Mouse (Mus musculus) hindbrain, embryonic 15.5 days (tissue): ENCODE results near the gene Sohlh1. TPM values are rescaled to one million over a fixed set of nuclear protein-coding genes. Genes with fewer than 3 reads are reported as not detected.
"Not testable (repeated sequence)": the region's sequence is repeated elsewhere in the genome, so short reads cannot be mapped to it uniquely, and the experiment has no call there.

Source experiments
- ATAC-seq: fragments of 200-750 bp; cut with Nextera tagmentation; 2 replicates; pipeline ENCODE4 v1.8.0; 2017; ENCODE audit warnings: low read depth, moderate number of reproducible peaks, moderate TSS enrichment; ENCODE audit not compliant: low FRiP score
- H3K27ac ChIP-seq: fragments of 300-500 bp; sonication (generic); replicated peaks from 2 replicates; pipeline ENCODE4 v1.5.1; 2015; ENCODE audit warnings: mild to moderate bottlenecking, inconsistent platforms
- H3K27me3 ChIP-seq: fragments of 300-500 bp; sonication (generic); 2 replicates; pipeline ENCODE4 v1.6.1; 2015; ENCODE audit warnings: control low read depth, inconsistent platforms
- H3K36me3 ChIP-seq: fragments of 300-500 bp; sonication (generic); 2 replicates; pipeline ENCODE4 v1.6.1; 2015; ENCODE audit warnings: control low read depth, inconsistent platforms
- H3K4me1 ChIP-seq: fragments of 300-500 bp; sonication (generic); replicated peaks from 2 replicates; pipeline ENCODE4 v1.6.1; 2015; ENCODE audit warnings: control low read depth, inconsistent platforms
- H3K4me2 ChIP-seq: fragments of 300-500 bp; sonication (generic); 2 replicates; pipeline ENCODE4 v1.6.1; 2015; ENCODE audit warnings: moderate library complexity, mild to moderate bottlenecking, inconsistent platforms
- H3K4me3 ChIP-seq: fragments of 300-500 bp; sonication (generic); 2 replicates; pipeline ENCODE4 v1.5.1; 2015; ENCODE audit warnings: mild to moderate bottlenecking, inconsistent platforms
- H3K9ac ChIP-seq: fragments of 300-500 bp; sonication (generic); 2 replicates; pipeline ENCODE4 v1.6.1; 2015; ENCODE audit warnings: inconsistent platforms
- H3K9me3 ChIP-seq: fragments of 300-500 bp; sonication (generic); 2 replicates; pipeline ENCODE4 v1.6.1; 2016; ENCODE audit warnings: control low read depth, inconsistent platforms
- WGBS: fragments of 180-500 bp; shearing (Covaris S2); methylation state at CpG from one replicate; pipeline ENCODE4 v1.1.7; 2015; 5-methylcytosine and 5-hydroxymethylcytosine counted together
- polyA plus RNA-seq: library from polyadenylated mRNA; unstranded; fragments of >200 nt; fragmentation: Nextera tagmentation; extraction: Ambion mirVana; gene quantifications from 2 replicates; pipeline ENCODE4 v1.2.1, GENCODE M21; 2015

Gene Sohlh1
- polyA plus RNA-seq, 1 experiment from 2014 or later: not detected

- Histone ChIP-seq H3K27ac (no peak overlapping the region), H3K4me2 (no peak overlapping the region), H3K4me3 (no peak overlapping the region), H3K27me3 (no peaks in the 10 kb centered on the region), H3K9ac (no peak overlapping the region), H3K36me3 (no peaks in the 10 kb centered on the region), H3K4me1 (no peaks in the 10 kb centered on the region), H3K9me3 (no peaks in the 10 kb centered on the region)
- WGBS: 87% methylated on average over 3 of the region's 3 CpGs
- no peak for ATAC-seq
Observed at GRCm38 (mm10) chr2:25830786-25831185, 16.3 kb downstream of the Sohlh1 start.

GRCm38 (mm10) chr2:25828344-25828947, 18.6 kb downstream of the Sohlh1 start:
- Histone ChIP-seq H3K27me3 (no peaks in the 10 kb centered on the region), H3K4me1 (no peaks in the 10 kb centered on the region), H3K9ac (no peak overlapping the region), H3K27ac (no peak overlapping the region), H3K9me3 (no peaks in the 10 kb centered on the region), H3K36me3 (no peaks in the 10 kb centered on the region), H3K4me2 (no peak overlapping the region), H3K4me3 (no peak overlapping the region)
- 84% methylated on average over 8 of the region's 8 CpGs for WGBS
- ATAC-seq: no peak

GRCm38 (mm10) chr2:25824751-25825150, 22.3 kb downstream of the Sohlh1 start:
- H3K27me3 ChIP-seq: no peaks in the 10 kb centered on the region
- no peak overlapping the region for H3K27ac ChIP-seq
- no peaks in the 10 kb centered on the region for H3K9me3 ChIP-seq
- no peak overlapping the region for H3K4me3 ChIP-seq
- no peaks in the 10 kb centered on the region for H3K36me3 ChIP-seq
- no peak for ATAC-seq
- H3K9ac ChIP-seq: no peak overlapping the region
- 89% methylated on average over 3 of the region's 3 CpGs for WGBS
- H3K4me2 ChIP-seq: no peak overlapping the region
- H3K4me1 ChIP-seq: no peaks in the 10 kb centered on the region

GRCm38 (mm10) chr2:25822806-25823205, 24.2 kb downstream of the Sohlh1 start, which contains the start of gene Lcn9:
Gene Lcn9, plus strand, starts transcription at chr2:25823153.
- Histone ChIP-seq H3K9me3 (no peaks in the 10 kb centered on the region), H3K4me3 (no peak within 1 kb of the TSS), H3K4me2 (no peak within 1 kb of the TSS), H3K9ac (no peak within 1 kb of the TSS), H3K27ac (no peak within 1 kb of the TSS), H3K36me3 (no peaks in the 10 kb centered on the region), H3K27me3 (no peaks in the 10 kb centered on the region), H3K4me1 (no peaks in the 10 kb centered on the region)
- ATAC-seq: no peak
- 79% methylated on average over 1 of the region's 1 CpGs for WGBS

- not testable (repeated sequence) for H3K36me3 ChIP-seq, H3K9ac ChIP-seq, H3K27ac ChIP-seq, H3K27me3 ChIP-seq, H3K4me3 ChIP-seq, H3K9me3 ChIP-seq, ATAC-seq, H3K4me2 ChIP-seq, H3K4me1 ChIP-seq
- WGBS: 80% methylated on average over 1 of the region's 1 CpGs
Observed at GRCm38 (mm10) chr2:25815748-25816147, 31.3 kb downstream of the Sohlh1 start, which contains the start of gene Glt6d1. Gene Glt6d1, minus strand, starts transcription at chr2:25815848.

GRCm38 (mm10) chr2:25813364-25813763, 33.7 kb downstream of the Sohlh1 start:
- no peak for ATAC-seq
- no peak overlapping the region for H3K9ac ChIP-seq
- 80% methylated on average over 5 of the region's 5 CpGs for WGBS
- H3K9me3 ChIP-seq: no peaks in the 10 kb centered on the region
- H3K27ac ChIP-seq: no peak overlapping the region
- H3K4me1 ChIP-seq: no peaks in the 10 kb centered on the region
- no peak overlapping the region for H3K4me3 ChIP-seq
- H3K4me2 ChIP-seq: no peak overlapping the region
- H3K36me3 ChIP-seq: no peaks in the 10 kb centered on the region
- no peaks in the 10 kb centered on the region for H3K27me3 ChIP-seq

- H3K27ac ChIP-seq: no peak overlapping the region
- no peaks in the 10 kb centered on the region for H3K36me3 ChIP-seq
- ATAC-seq: no peak
- no peaks in the 10 kb centered on the region for H3K4me1 ChIP-seq
- H3K4me2 ChIP-seq: no peak overlapping the region
- no peaks in the 10 kb centered on the region for H3K9me3 ChIP-seq
- no peak overlapping the region for H3K9ac ChIP-seq
- no peak overlapping the region for H3K4me3 ChIP-seq
- 78% methylated on average over 2 of the region's 2 CpGs for WGBS
- no peaks in the 10 kb centered on the region for H3K27me3 ChIP-seq
Observed at GRCm38 (mm10) chr2:25811711-25812110, 35.3 kb downstream of the Sohlh1 start.

GRCm38 (mm10) chr2:25798065-25798464, 49.0 kb downstream of the Sohlh1 start:
- Histone ChIP-seq H3K27ac (no peak overlapping the region), H3K9ac (no peak overlapping the region), H3K4me3 (no peak overlapping the region), H3K4me1 (0 out of 2 replicates have a peak, but pooled peaks cover 3% of the 10 kb centered on the region), H3K36me3 (no peaks in the 10 kb centered on the region), H3K4me2 (no peak overlapping the region), H3K27me3 (no peaks in the 10 kb centered on the region), H3K9me3 (no peaks in the 10 kb centered on the region)
- WGBS: 30% methylated on average over 5 of the region's 5 CpGs
- no peak for ATAC-seq

- Histone ChIP-seq H3K27me3 (no peaks in the 10 kb centered on the region), H3K4me2 (no peak overlapping the region), H3K9me3 (no peaks in the 10 kb centered on the region), H3K36me3 (no peaks in the 10 kb centered on the region), H3K4me1 (0 out of 2 replicates have a peak, but pooled peaks cover 3% of the 10 kb centered on the region), H3K9ac (no peak overlapping the region), H3K27ac (no peak overlapping the region), H3K4me3 (no peak overlapping the region)
- no peak for ATAC-seq
- WGBS: 58% methylated on average over 2 of the region's 2 CpGs
Observed at GRCm38 (mm10) chr2:25797635-25798034, 49.4 kb downstream of the Sohlh1 start.

Other genes with a start within 250 kb of the Sohlh1 start
- 70.0 and 73.5 TPM in 2 replicates for gene Rabl6, start 238.7 kb downstream of the Sohlh1 start, polyA plus RNA-seq
- 0.27 and 0.45 TPM in 2 replicates for gene Ccdc183, start 229.6 kb downstream of the Sohlh1 start, polyA plus RNA-seq
- 47.0 and 57.8 TPM in 2 replicates for gene Tmem141, start 225.2 kb downstream of the Sohlh1 start, polyA plus RNA-seq
- 3.7 and 4.6 TPM in 2 replicates for gene Fcna, start 219.2 kb downstream of the Sohlh1 start, polyA plus RNA-seq
- not detected in 2 replicates for gene Lcn8, start 194.1 kb downstream of the Sohlh1 start, polyA plus RNA-seq
- gene Lcn5, start 189.3 kb downstream of the Sohlh1 start, polyA plus RNA-seq: not detected in 2 replicates
- gene Lcn6, start 170.5 kb downstream of the Sohlh1 start, polyA plus RNA-seq: not detected in 2 replicates
- gene Lcn10, start 164.5 kb downstream of the Sohlh1 start, polyA plus RNA-seq: not detected in 2 replicates
- gene Obp2a, start 147.2 kb downstream of the Sohlh1 start, polyA plus RNA-seq: not detected in 2 replicates
- 149 and 164 TPM in 2 replicates for gene Bmyc, start 140.5 kb downstream of the Sohlh1 start, polyA plus RNA-seq
- not detected in 2 replicates for gene Obp2b, start 110.2 kb downstream of the Sohlh1 start, polyA plus RNA-seq
- gene Lcn3, start 81.7 kb downstream of the Sohlh1 start, polyA plus RNA-seq: not detected in 2 replicates
- not detected in 2 replicates for gene Lcn11, start 70.2 kb downstream of the Sohlh1 start, polyA plus RNA-seq
- not detected in 2 replicates for gene Gm13539, start 65.0 kb downstream of the Sohlh1 start, polyA plus RNA-seq
- not detected in 2 replicates for gene Glt6d1, start 31.4 kb downstream of the Sohlh1 start, polyA plus RNA-seq
- not detected in 2 replicates for gene Lcn9, start 24.1 kb downstream of the Sohlh1 start, polyA plus RNA-seq
- gene Kcnt1, start 16.5 kb upstream of the Sohlh1 start, polyA plus RNA-seq: 20.2 and 23.8 TPM in 2 replicates
- gene Camsap1, start 136.0 kb upstream of the Sohlh1 start, polyA plus RNA-seq: 71.7 and 77.2 TPM in 2 replicates
- gene Ubac1, start 174.5 kb upstream of the Sohlh1 start, polyA plus RNA-seq: 130 and 143 TPM in 2 replicates